Mouse (Mus musculus) thymus, postnatal 0 days (tissue): Measurements from ENCODE around the gene Mtnr1b. TPM values are rescaled to one million over a fixed set of nuclear protein-coding genes. Genes with fewer than 3 reads are reported as not detected.
"Not testable (repeated sequence)": the region's sequence is repeated elsewhere in the genome, so short reads cannot be mapped to it uniquely, and the experiment has no call there.

ENCODE experiments used
- DNase-seq: peaks from one replicate; pipeline ENCODE4 v3.0.0-alpha.2; 2015; ENCODE audit warnings: low spot score
- polyA plus RNA-seq: library from polyadenylated mRNA; unstranded; fragments of >200 nt; fragmentation: Nextera tagmentation; extraction: Ambion mirVana; gene quantifications from 2 replicates; pipeline ENCODE4 v1.2.1, GENCODE M21; 2015

Gene Mtnr1b
- not detected in 2 replicates for polyA plus RNA-seq

- DNase-seq, result no peak
These were observed at the start of gene Mtnr1b for GRCm38 (mm10) chr9:15874506-15875160. Gene Mtnr1b (minus strand): TSS chr9:15874556.

- DNase-seq, result no peak
These were observed 45.9 kb upstream of the Mtnr1b start for GRCm38 (mm10) chr9:15920271-15920670.

- DNase-seq, result no peak
These were observed 45.1 kb upstream of the Mtnr1b start for GRCm38 (mm10) chr9:15919373-15920005.

- no peak for DNase-seq
These were observed 42.2 kb upstream of the Mtnr1b start for GRCm38 (mm10) chr9:15916600-15916999.

- no peak for DNase-seq
These were observed 38.4 kb upstream of the Mtnr1b start for GRCm38 (mm10) chr9:15912735-15913134.

- no peak for DNase-seq
These were observed 35.2 kb upstream of the Mtnr1b start for GRCm38 (mm10) chr9:15909397-15910113.

- no peak for DNase-seq
These were observed 29.8 kb upstream of the Mtnr1b start for GRCm38 (mm10) chr9:15903948-15904750.

- DNase-seq, result no peak
These were observed 23.8 kb upstream of the Mtnr1b start for GRCm38 (mm10) chr9:15898112-15898511.

GRCm38 (mm10) chr9:15886756-15887155 lies 12.4 kb upstream of the Mtnr1b start:
- DNase-seq, result no peak

- DNase-seq, result no peak
These were observed 6.4 kb upstream of the Mtnr1b start for GRCm38 (mm10) chr9:15880754-15881153.

GRCm38 (mm10) chr9:15880160-15880603 lies 5.8 kb upstream of the Mtnr1b start:
- DNase-seq, result peak; percentile 47

GRCm38 (mm10) chr9:15870013-15870412 lies 4.3 kb downstream of the Mtnr1b start:
- no peak for DNase-seq

- no peak for DNase-seq
These were observed 4.9 kb downstream of the Mtnr1b start for GRCm38 (mm10) chr9:15869456-15869855.

- no peak for DNase-seq
These were observed 7.9 kb downstream of the Mtnr1b start for GRCm38 (mm10) chr9:15866280-15867072.

GRCm38 (mm10) chr9:15861402-15861801 lies 13.0 kb downstream of the Mtnr1b start:
- DNase-seq, result no peak

- DNase-seq, result no peak
These were observed 23.6 kb downstream of the Mtnr1b start for GRCm38 (mm10) chr9:15850749-15851148.

- DNase-seq, result no peak
These were observed 29.0 kb downstream of the Mtnr1b start for GRCm38 (mm10) chr9:15845390-15845789.

- not testable (repeated sequence) for DNase-seq
These were observed 29.4 kb downstream of the Mtnr1b start for GRCm38 (mm10) chr9:15844936-15845335.

- DNase-seq, result no peak
These were observed 61.1 kb downstream of the Mtnr1b start for GRCm38 (mm10) chr9:15813002-15813911.

GRCm38 (mm10) chr9:15804296-15804695 lies 70.1 kb downstream of the Mtnr1b start:
- DNase-seq, result no peak
